Mouse (Mus musculus): ENCODE data around the gene Adh1. TPM values are rescaled to one million over a fixed set of nuclear protein-coding genes. Genes with fewer than 3 reads are reported as not detected.

Gene Adh1
- total RNA-seq, 2 experiments from 2014 or later: 25.6 to 40.3 TPM

DNA sequence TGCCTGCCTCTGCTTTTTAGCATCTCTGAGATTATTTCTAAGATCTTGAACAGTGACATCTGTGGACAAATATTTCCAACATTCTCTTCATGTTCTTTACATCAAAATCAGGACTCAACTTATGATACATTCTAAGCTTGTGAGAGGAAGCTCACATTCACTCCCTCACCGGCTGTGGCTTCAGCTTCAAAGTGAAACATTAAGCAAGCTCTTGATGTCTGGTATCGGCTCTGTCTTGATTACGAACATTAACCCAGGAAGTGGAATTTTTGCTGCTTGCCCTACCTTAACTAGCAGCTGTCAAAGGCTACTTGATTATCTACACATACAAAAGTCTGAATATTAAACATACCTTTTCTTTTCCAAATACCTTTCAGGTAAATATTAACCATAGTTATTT, 14.3 kb downstream of the Adh1 start:
- DNase-seq (ENCODE audit: low spot score): no peak
- intact Hi-C loops (cut with DNase I): no loop called here

DNA sequence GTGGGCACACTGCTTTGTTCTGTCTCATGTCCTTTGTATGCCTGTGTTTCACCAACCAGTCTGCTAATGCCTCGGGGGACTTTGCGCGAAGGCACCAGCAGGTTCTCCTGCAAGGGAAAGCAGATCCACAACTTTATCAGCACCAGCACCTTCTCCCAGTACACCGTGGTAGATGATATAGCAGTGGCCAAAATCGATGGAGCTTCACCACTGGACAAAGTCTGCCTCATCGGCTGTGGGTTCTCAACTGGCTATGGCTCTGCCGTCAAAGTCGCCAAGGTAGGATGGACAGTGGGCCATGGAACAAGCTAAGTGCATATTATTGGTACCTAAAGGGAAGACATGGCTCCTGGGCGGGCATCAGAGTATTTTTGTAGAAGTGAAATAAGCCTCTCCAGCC, 21.8 kb downstream of the Adh1 start:
- intact Hi-C loops (cut with DNase I): no loop called here
- no peak for DNase-seq (ENCODE audit: low spot score)

DNA sequence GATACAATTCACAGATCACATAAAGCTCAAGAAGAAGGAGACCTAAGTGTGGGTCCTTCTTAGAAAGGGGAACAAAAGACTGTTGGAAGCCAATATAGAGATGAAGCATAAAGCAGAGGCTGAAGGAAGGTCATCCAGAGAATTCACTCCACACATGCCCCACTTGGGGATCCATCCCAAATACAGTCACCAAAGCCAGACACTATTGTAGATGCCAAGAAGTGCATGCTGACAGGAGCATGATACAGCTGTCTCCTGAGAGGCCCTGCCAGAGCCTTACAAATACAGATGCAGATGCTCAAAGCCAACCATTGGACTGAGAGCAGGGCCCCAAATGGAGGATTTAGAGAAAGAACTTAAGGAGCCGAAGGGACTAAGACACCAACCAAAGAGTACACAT, 23.0 kb downstream of the Adh1 start:
- intact Hi-C loops (cut with DNase I): no loop called here
- DNase-seq (ENCODE audit: low spot score): no peak

DNA sequence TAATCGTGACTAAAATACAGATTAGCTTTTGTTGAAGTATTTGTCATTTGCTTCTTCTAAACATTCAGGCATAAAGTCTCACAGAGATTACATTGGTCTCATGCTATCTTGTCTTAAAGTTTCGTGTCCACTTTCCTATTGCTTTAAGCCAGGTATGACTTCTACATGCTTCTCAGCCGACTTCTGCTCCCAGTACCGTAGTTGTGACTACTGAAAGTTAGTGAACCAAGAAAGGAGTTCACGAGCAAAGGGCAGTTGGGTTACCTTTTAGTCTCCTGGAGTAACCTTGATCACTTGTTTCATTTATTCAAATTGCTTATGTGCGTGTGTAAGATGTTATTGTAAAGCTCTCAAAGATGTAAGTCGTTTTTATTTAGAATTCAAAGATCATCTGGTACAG, 25.2 kb downstream of the Adh1 start:
- no peak for DNase-seq (ENCODE audit: low spot score)
- intact Hi-C loops (cut with DNase I): no loop called here

DNA sequence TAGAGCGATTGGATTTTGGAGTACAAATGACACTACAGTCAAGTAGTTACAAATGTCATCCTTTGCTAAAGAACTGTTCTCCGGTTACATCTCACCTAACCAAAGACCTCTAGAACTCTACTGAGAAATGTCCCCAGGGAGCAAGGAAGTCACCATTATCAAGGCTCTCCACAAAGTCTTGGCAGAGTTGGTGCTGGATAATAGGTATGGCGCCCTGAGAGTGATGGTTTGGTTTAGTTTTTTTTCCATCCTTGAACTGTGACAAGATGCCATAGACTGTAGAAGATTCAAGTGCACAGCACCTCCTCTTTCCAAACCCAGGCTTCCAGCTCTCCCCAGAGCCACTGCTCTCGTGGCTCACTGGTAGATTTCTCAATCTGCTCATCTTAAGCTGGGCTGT, 26.9 kb downstream of the Adh1 start:
- intact Hi-C loops (cut with DNase I): no loop called here
- no peak for DNase-seq (ENCODE audit: low spot score)

DNA sequence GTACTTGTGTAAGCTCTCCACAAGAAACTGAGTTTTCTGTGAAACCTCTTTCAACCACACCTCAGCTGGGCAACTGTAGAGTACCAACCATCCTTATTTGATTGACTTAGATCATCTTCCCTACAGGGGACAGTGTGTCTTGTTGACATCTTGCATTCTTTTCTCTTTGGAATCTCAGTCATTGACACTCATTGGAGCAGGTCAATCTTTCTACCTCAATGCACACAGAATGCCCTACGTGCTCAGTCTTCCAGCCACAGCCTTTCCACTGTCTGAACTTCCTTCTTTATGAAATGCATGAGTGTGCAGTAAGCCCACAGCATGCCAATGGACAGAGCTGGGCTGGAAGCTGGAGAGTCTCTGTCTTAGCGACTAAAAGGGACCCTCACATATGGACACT, 29.9 kb downstream of the Adh1 start:
- DNase-seq (ENCODE audit: low spot score): no peak

DNA sequence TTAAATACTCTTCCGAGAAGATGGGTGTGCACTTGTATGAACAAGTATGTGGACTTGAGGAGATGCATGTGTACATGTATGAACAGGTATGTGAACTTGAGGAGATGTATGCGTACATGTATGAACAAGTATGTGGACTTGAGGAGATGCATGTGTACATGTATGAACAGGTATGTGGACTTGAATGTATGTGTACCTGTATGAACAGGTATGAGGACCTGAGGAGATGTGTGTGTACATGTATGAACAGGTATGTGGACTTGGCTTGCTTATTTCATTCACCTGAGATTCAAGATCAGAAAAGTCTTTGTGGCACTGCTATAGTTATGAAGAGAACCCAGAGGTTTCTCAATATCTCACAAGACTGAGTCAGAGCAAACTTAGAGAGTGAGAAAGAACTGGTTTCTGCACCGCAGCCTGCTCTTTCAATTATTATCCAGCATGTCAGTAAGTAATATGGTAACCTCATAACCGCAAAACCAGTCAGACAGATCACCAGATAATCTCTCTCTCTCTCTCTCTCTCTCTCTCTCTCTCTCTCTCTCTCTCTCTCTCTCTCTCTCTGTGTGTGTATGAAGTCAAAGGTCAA, 30.8 kb downstream of the Adh1 start:
- DNase-seq (ENCODE audit: low spot score): no peak
- intact Hi-C loops (cut with DNase I): no loop called here

More for the DNA sequence above, 29.9 kb downstream of the Adh1 start:
- intact Hi-C loops (cut with DNase I): no loop called here

DNA sequence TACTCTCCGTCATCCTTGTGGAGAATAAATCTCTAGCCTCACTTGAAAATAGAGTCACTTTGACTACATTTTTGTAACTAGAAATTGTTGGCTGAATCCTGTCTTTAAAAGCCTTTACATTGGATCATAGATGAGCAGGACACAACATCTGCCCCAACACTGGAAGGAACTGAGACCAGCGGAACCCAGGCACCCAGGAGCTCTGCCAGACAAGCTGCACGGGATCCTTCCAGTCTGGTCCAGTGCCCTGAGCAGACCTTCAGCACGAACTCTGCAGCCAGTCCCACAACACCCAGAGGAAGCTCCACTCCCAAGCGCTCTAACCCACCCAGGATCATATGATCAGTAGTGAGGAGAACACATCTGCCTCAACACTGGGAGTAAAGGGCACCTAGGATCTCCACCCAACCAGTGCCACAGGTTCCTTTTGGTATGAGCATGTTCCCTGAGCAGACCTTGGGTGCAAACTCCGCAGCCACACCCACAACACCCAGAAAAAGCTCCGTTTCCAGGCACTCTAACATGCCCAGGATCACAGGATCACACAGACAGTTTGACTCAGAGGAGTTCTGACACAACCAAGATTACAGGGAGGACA, 32.6 kb downstream of the Adh1 start:
- intact Hi-C loops (cut with DNase I): no loop called here
- DNase-seq (ENCODE audit: low spot score): no peak

DNA sequence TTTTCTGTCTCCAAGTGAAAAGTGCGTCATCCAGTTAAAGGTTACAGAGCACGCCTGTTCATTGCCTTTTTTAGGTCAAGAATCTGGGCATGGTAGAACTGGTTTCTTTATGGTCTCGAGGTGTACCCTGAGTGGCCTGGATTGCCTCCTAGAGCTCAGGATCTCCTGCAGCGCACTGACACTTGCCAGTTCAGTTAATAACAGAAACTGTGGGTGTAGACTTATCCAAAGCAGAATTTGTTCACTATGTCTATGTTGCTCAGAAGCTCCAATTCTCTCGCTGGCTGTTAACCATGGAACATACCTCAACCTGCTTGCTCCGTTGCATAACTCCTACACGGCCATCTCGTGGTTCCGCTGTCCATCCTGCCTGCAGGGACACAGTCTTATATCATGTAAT, 39.3 kb downstream of the Adh1 start:
- intact Hi-C loops (cut with DNase I): loop anchor here (10.0 kb wide), 1 partner anchor 105 kb away; no protein-coding TSS in a partner anchor
- DNase-seq (ENCODE audit: low spot score): no peak

DNA sequence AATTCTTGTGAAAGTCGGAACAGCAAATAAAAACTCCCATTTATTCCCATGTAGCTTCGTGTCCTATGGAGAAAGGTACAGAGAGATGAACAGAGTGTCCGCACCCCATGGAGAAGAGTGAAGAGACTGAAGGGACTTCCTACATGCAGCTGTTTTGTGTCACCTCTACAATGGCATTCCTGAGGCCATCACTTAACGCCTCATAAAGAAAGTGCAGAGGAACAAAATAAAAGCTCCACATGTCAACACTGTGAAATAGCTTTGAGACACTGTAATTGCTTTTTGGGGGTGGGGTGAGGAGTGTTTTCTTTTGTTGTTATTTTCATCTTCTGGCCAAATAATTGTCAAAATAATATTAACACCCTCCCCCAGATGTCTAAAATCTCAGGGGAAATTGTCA, 41.9 kb downstream of the Adh1 start:
- DNase-seq (ENCODE audit: low spot score): no peak
- intact Hi-C loops (cut with DNase I): loop anchor here (10.0 kb wide), 1 partner anchor 102 kb away; no protein-coding TSS in a partner anchor

DNA sequence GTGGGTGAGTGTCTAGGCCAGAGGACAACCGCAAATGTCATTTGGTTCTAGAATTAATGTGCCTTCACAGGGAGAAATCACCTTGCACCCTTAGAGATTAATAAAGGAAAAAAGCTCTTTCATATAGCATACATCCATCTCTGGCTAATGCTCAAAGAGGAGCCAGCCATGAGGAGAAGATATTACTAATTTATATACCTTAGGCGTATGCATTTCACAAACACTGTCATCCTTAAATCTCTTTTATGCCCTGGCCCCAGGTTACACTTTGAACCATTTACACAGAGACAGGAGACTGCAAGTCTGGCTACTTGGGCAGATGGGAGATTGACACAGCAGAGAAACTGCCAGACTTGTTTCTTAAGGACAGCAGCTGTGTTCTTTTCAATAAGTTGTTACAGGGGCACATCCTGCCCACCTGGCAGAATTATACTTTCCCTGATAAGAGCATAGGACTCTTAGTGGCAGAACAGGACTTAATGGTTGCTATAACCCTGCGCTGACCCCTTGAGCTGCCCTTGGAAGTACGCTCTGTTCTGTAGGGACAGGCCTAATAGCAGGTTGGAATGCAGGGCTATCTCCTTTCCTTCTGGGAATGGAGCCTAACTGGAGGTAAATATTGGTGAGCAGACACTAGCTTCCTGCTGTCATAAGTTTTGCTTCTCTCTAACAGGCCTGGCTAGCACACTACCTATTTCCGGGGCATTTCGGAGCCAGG, 43.1 kb downstream of the Adh1 start:
- intact Hi-C loops (cut with DNase I): loop anchor here (10.0 kb wide), 1 partner anchor 101 kb away; no protein-coding TSS in a partner anchor
- no peak for DNase-seq (ENCODE audit: low spot score)

DNA sequence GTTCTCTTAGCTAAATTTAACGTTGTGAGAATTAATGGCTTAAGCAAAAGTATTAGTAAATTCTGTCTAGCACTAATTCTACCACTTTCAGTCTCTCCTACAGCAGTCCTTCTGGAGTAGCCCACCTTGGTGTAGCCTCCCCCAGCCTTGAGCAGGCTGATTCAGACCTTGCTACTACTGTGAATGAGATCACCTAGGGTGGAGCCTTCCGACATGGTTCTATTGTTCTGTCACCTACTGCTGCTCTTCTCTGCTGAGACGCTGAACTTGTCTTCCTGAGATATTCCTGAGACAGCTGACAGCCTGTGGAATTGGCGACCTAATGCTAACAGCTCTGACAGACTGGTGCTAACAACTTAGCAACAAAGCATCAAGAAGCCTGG, 43.7 kb downstream of the Adh1 start:
- intact Hi-C loops (cut with DNase I): loop anchor here (10.0 kb wide), 1 partner anchor 100 kb away; no protein-coding TSS in a partner anchor

DNA sequence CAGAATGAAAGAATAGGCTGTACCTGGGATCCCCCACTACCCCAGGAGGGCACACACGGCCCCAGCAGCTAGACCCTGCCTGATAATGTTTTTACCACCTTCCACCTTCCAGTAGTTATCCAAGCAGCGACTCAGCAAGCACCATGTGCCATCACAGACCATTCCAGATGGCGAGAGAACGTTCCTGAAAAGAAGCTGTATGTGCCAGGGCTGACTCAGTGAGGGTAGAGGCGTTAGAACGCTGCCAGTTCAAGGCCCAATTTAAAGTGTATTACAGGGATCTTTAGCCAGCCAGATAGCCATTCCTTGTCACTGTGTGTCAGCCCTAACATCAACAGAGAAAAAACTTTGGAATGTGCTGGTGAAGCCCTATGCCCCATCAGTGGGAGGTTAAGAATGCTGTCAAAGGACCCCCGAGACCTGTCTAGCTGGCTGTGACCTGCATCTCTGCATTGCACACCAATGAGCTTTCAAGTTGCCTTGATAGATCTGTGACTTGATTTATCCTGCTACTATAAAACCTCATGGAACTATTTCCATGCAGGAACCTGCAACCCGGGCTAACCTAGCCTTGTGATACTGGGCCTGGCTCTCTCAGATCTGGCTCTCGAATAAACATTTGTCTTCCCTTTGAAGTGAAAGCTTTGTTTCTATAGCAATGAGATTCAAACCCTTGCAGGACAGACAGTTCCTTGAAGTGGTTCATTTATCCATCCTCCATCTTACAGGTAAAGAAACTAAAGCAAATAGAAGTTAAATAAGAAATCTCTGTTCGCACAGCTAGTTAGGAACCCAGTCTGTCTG, 44.9 kb downstream of the Adh1 start:
- no peak for DNase-seq (ENCODE audit: low spot score)
- intact Hi-C loops (cut with DNase I): loop anchor here (10.0 kb wide), 1 partner anchor 99 kb away; no protein-coding TSS in a partner anchor

More for the DNA sequence above, 43.7 kb downstream of the Adh1 start:
- no peak for DNase-seq (ENCODE audit: low spot score)

DNA sequence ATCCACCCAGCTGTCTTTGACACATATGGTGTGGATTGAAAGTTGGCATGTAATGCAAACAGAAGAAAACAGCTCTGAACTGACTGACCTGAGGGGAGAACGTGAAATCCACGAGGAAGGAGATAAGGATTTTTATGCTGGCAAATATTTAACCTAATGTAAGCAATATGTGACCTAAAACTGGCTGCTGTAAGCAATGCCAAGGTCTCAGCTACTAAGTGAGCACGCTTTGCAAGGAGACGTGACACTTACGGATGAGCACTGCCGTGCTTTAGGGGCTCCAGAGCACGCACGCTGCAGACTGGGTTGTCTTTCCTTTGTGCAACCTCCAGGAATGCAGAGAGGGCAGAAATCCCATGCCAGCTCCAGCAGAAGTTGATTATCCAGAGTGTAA, 45.5 kb downstream of the Adh1 start:
- no peak for DNase-seq (ENCODE audit: low spot score)
- intact Hi-C loops (cut with DNase I): loop anchor here (10.0 kb wide), 1 partner anchor 99 kb away; no protein-coding TSS in a partner anchor

DNA sequence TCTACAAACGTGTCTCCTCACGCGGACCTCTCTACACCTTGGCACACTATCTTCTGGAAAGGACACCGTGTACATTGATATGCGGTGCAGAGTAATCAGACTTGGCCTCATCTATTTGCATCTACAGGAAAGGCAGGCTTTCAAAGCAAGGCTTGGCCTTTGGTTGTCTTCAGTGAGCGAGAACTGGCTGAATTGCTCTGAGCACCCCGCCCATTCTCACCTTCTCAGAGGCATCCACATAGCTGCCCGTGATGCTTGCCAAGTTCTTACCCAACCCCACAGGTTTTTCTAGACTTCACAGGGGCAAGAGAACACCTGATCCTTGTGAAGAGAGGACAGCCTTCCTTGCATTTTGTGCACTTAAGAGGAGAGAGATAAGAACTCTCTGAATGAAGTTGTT, 49.1 kb downstream of the Adh1 start:
- intact Hi-C loops (cut with DNase I): loop anchor here (10.0 kb wide), 1 partner anchor 95 kb away; no protein-coding TSS in a partner anchor
- no peak for DNase-seq (ENCODE audit: low spot score)

DNA sequence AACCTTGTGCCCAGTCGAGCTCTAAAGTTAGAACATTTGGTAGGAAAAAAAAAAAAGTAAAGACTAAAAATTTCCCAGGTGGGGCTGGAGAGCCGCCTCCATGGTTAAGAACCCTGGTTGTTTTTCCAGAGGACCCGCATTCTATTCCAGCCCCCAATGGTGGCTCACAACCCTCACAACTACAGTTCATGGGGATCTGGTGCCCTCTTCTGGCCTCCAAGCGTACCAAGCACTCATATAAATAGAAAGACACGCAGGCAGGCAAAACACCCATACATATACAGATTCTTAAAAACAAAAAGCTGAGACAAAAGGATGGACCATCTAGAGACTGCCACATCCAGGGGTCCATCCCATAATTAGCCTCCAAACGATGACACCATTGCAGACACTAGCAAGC, 50.2 kb downstream of the Adh1 start:
- DNase-seq (ENCODE audit: low spot score): no peak
- intact Hi-C loops (cut with DNase I): no loop called here

DNA sequence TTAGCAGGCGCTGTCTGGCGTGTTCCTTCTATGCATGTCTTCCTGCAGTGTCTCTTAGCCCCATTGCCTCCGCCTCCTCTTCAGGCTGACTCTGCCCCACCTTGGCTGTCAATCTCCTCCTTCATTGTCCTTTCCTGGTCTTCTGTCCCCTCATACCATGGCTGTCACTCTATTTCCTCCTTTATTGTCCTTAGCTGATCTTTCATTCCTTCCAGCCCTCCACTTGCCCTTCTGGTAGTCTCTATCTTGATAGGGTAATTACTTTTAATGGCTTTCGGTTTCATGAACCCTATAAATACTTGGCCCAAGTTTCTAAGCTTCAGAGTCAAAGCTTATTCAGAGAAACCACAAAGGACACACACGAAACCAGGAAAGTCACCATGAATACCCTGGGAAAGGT, 52.2 kb downstream of the Adh1 start, which contains the start of gene Adh6a:
Gene Adh6a, plus strand, starts transcription at position 322 of the 400 bp plus-strand sequence.
- DNase-seq (ENCODE audit: low spot score): no peak
- intact Hi-C loops (cut with DNase I): no loop called here

DNA sequence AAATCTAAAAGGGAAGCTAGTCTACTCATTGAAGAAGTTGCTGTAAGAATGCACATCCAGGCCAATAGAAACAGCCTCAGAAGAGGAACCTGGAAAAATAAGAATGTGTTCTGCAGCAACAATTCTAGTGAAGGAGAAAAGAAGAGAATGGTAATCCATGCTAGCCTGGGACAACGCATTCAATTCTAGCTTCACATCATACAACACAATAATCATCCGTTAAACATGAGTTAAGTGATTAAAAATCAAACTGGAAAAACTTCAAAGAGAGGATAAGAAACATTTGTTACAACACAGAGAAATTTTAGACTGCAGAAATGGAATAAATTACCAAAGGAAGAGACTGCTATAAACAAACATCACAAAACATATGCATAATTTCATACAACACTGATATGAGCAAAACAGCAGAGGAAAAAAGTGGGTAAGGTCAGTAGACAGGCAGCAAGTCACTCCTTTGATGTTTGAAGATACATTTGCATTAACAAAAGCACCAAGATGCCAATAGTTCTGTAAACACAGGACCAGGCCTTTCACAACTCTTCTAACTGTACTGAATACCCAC, 56.2 kb downstream of the Adh1 start:
- intact Hi-C loops (cut with DNase I): no loop called here
- DNase-seq (ENCODE audit: low spot score): no peak

DNA sequence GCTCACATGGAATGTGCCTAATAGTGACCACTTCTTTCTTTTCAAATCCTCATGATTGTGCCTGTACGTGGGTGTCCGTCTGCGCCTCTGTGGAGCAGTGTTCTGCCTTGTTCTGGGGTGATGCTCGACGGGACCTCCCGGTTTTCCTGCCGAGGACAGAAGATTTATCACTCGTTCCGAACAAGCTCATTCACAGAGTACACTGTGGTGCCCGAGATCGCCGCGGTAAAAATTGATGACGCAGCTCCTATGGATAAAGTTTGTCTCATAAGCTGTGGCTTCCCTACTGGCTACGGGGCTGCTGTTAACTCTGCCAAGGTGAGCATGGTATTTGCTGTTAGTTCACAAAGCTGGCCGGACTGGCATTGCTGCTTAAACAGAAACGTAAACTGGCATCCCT, 64.2 kb downstream of the Adh1 start:
- no peak for DNase-seq (ENCODE audit: low spot score)
- intact Hi-C loops (cut with DNase I): no loop called here

DNA sequence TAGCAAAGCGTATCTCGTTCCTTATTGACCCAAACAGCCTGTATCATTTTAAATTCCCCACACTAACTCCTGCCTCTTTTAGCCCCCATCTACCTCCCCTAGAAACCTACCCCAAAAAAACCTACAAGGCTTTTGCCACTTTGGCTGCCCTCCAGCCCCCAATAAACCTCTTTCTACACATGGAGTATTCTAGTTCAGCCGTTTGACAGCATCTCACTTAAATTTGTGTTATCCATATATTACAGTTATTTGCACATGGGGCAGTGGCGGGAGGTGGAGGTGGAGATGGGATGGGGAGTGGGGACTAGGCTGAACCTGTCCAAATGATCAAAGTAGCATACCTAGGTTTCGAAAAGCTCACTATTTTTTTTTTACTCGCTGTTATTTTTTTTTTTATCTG, 64.7 kb downstream of the Adh1 start:
- intact Hi-C loops (cut with DNase I): no loop called here
- DNase-seq (ENCODE audit: low spot score): no peak

All from heart, postnatal 25 days (tissue).